Mouse (Mus musculus) olfactory bulb, adult 2 months (tissue): Measurements from ENCODE around the gene Gm10160.

Source experiments
- CTCF ChIP-seq: fragments of 200-500 bp; IDR thresholded peaks from 2 replicates; pipeline ENCODE4 v1.5.1; 2012; ENCODE audit warnings: low read depth, mild to moderate bottlenecking, low read length, moderate library complexity; ENCODE audit not compliant: insufficient read depth
- POLR2A ChIP-seq: fragments of 200-500 bp; IDR thresholded peaks from 2 replicates; pipeline ENCODE4 v1.6.1; 2012; ENCODE audit warnings: mild to moderate bottlenecking, low read depth, low read length, moderate library complexity; ENCODE audit not compliant: insufficient read depth

DNA sequence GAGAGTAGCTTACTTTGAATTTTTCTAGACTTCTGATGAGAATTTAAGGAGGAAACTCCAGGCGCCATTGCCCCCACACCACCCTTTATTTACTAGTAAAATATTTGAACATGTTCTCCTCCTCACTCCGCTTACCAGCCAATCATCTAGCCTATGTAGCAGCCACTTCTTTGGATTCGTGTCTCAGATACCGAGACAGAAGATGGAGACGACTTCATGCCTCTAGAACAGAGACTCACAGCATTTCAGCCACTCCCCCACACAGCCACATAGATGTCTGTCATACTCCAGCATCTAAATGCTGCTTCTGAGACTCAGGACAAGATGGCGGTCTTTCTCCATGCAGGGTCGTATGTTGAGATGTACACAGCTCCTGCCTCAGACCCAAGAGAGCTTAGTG lies 13.5 kb downstream of the Gm10160 start:
- TF ChIP-seq CTCF = no peak
- TF ChIP-seq POLR2A = no peak
